Mouse (Mus musculus): ENCODE data around the gene Atp8b2.

DNA sequence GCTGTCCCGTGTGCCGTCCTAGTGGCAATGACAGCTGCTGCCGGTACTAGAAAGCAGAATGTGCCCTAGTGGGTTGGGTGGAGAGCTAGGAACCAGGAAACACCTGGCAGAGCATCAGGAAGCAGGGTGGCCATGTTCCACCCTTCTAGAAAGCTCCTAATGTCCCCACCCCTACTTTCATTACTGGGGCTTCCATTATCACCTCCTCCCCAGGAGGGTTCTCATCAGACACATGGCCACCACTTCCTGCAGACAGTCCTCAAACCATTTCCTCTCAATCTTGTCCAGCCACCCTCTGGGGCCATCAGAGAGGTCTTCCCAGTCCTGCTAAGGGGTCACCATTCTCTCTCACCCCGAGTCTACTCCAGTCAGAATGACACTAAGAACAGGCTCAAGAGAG lies 1.9 kb downstream of the Atp8b2 start:
- no peak for TF ChIP-seq POLR2A (IDR thresholded peaks at IDR 0.05; ENCODE audit: extremely low read depth, insufficient read depth, low read length)
- no peak for TF ChIP-seq CTCF (IDR thresholded peaks at IDR 0.05; ENCODE audit: extremely low read depth, insufficient read depth, low read length)

Measured in cortical plate, adult 2 months (tissue).